Mouse (Mus musculus): ENCODE measurements around the gene Gm12216.
"Not testable (repeated sequence)": the region's sequence is repeated elsewhere in the genome, so short reads cannot be mapped to it uniquely, and the experiment has no call there.

Gm12216 gene

DNA sequence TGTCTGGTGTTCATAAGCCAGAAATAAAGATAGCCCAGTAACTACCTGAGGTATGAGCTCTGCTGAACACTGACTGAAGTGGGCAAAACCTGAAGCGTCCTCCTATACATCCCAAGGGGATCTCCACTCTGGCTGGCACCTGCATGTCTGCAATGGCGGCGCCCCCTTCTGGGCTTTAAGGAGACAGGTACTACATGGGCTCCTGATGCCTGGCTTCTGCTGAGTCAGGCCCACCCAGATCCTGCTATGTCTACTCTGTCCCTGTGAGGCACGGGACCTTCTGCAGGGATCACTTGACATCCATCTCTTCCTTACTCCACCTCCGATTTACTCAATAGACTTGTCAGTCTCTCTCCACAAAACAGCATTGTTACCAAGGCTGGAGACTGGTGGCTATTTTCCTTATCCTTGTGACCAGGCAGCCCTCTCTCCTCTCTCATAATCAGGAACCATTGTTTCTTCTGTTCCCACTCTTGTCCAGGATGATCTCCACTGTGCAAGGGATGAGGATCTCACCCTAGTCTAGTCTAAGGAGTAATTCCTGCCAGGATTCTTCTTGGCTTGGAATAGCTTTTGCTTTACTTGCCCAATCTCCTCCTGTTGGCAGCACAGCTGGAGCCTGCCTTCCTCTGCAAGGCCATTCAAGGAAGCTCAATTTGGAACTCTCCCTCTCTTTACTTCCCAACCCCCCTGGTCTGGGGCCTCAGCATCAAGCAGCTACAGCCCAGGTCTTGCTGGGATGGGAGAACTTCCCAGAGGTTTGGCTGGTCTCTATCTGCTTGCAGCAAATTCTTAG lies 15.1 kb upstream of the Gm12216 start:
- DNase-seq (ENCODE audit: low spot score in 2 of 2), result not testable (repeated sequence)

DNA sequence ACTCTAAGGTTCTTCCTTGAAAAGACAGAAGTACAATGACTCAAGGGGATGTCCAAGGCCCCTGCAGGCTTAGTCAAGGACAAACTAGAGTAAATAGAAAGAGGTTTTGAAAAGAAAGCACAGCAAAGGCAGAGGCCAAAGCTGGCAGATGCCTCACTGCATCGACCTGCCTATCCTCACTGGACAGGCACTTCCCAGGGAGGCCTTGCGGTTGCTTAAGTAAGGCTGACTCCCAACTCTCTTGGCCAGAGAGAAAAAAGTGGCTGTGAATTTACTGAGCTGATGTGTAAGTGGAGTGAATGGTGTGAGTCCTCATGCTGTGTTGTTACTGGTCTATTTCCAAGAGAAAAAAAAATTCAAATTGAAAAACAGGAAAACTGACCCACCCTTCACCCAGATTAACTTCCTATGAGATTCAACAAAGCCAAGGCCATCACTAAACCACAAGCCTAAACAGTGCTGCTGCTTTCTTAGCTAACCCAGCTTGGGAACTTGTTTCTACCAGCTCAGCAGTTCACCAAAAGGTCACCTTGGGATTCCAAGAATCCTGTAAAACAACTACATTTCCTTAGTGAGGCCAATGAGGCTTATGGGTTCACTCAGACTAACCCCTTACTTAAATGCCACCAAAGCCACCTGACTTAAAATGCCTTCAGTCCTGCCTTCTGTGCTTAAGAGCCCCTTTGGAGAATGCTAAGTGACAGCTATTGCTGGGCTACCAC lies 12.9 kb upstream of the Gm12216 start:
- DNase-seq (ENCODE audit: low spot score in 2 of 2), result no peak

DNA sequence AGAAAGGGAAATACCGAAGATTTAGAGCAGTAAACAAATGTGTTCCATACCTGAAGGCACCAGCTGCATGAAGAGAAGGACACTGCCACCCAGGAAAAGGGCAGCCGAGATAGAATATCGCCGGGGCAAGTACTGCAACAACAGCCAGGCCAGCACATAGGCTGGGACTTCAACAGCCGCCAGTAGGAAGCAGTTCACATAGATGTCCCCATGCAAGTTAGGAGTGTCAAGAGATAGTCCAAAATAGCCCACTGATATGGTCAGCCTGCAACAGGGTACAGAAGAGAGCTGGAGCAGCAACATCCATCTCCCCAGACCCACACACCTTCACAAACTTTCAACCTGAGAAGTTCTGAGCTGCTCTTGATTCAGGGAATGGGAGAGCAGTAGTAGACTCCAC lies 10.1 kb upstream of the Gm12216 start:
- DNase-seq (ENCODE audit: low spot score in 2 of 2), result no peak

DNA sequence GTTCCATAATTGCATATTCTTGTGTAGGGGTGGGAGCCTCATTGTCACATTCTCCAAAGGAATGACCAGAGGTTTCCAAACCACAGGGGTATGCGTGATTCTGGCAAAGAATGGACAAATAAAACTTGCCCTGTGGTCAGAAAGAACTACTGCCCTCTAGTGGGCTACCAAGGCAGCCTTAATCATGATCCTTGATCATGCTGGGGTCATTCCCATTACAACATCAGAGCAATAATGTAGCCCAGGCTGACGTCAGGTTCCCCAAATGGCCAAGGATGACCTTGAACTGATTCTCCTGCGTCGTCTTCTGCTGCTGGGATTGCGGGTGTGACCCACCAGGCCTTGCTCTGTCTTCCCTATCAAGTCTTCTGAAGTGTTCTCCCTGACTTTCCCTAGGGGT lies 9.3 kb upstream of the Gm12216 start:
- not testable (repeated sequence) for DNase-seq (ENCODE audit: low spot score in 2 of 2)

DNA sequence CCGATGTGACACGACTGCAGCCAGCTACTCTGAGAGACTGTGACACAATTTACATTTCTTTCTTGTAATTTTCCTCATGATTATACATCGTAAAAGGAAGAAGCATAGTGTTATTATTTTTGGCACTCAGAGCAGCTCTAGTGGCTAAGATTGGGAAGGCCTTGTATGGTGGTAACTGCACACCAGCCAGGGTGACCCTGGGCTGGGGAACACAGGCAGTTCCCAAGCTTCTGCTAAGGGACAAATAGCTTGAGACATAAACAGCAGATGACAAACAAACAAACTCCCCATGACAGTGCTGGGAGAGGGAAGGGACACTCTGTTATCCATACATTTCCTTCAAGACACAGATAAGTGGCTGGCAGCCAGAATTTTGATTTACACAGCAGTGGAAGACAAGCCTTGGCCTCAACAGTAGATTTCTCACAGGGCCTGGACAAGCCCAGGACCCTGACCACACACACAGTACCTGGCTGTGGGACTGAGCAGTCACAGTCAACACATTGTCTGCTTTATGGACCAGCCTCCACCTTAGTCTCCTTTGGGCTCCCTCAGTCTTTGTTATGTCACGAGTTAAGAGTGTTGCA lies 5.8 kb upstream of the Gm12216 start:
- not testable (repeated sequence) for DNase-seq (ENCODE audit: low spot score in 2 of 2)

DNA sequence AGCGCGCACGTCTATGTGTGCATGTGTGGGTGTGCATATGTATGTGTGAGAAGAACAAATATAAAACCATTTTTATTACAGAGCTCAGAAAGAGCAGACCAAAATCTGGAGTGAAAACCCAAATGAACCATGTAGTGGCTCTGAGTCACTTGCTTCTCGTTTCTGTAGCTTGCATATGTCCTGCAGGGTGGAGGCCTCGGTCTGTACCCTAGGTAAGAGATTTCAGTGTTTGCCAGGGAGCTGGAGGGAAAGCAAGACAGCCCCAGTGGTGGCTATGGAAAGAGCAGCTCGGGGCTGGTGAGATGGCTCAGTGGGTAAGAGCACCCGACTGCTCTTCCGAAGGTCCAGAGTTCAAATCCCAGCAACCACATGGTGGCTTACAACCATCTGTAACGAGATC lies 1.9 kb upstream of the Gm12216 start:
- not testable (repeated sequence) for DNase-seq (ENCODE audit: low spot score in 2 of 2)

DNA sequence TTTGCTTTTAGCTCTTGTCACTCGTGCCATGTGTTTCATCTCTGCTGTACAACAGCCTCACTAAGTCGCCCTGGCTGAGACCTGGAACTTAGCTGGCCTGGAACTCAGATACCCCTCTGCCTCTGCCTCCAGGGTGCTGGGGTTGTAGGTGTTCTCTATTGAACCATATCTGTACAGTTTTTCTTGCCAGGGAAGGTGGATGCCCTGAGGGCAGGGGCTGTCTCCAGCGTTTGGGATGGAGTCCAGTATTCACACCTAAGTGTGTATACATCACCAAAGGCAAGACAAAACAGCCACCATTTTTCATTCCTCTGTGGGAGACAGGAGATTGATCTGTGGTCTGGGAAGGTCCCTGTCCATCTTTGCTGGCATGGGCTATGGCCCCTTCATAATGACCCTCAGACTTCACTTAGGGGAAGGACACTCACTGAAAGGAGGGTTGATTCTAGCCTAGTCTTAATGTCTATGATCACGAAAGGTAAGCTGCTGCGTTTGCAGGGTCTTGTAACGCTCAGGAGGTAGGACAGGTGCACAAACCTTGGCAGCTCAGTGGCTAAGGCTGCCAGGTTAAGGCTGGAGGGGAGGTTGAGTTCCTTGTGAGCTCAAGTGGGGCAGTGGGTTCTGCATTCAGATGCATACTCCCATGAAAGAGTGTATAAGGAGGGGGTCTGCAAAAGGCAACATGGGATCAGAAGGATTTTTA lies 847 bp downstream of the Gm12216 start:
- no peak for DNase-seq (ENCODE audit: low spot score in 2 of 2)

DNA sequence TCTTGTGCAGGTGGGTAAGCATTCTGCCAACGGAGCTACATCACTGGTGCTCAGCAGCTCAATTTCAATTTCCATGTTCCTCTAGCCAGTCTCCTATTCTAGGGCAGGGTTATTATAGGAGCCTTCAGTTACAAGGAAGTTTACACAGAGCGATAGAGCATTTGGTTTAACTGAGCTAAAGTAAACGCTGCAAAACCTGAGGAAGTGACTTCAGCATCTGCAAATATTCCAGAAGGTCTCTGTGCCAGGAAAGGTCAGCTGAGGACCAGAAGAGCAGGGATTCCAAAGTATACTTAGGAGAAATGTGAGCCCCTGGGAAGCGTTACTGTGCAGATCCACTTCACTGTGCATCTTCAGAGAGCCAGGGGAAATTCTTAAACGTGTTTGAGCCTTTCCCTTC lies 5.4 kb downstream of the Gm12216 start:
- DNase-seq (ENCODE audit: low spot score in 2 of 2), result no peak

DNA sequence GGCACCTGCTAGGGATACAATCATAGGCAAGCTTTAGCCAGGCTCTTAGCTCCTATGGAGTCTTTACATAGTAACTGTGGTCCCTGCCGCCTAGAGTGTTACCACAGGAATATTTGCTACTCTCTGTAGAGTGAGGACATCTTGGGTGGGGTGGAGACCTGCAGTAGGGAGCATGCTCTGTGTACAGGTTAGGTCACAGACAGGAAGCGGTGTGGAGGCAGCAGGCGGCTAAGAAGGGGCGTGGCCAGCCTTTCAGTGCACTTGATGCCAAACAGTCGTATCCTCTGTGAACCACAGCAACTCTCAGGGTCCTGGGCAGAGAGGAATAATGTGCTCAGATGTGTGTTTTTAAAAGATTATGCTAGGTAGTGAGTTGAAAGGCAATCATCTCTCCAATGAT lies 7.3 kb downstream of the Gm12216 start:
- DNase-seq (ENCODE audit: low spot score in 2 of 2), result no peak

DNA sequence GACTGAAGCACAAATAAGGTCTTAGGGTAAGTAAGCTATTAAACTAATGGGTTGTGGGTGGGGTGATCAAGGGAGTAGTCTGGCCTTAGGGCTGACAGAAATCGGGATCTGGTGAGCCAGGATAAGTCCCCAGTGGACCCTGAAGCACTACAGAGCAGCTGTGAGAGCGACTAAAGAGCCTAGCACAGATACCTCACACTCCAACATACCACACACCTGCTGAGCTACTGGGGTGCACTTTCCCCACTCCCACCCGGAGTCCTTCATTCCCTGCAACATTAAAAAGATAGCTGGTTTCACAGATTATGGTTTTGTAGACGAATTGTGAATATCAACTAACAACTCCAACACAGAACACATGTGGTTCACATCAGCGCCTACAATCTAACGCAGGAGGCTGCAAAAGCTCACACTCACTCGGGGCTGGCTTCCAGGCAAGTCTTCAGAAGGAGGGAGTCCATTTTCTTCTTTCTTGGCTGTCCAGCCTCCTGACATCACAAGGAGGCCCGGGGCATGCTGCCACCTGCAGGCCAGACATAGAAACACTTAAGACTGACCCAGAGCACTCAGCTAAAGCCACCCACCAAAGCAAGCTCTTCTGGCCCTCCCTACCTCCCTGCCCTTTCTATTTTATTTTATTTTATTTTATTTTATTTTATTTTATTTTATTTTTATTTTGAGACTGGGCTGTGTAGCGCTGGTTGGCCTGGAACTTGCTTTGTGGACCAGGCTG lies 9.3 kb downstream of the Gm12216 start:
- DNase-seq (ENCODE audit: low spot score in 2 of 2), result peak; percentile 55 to 77

DNA sequence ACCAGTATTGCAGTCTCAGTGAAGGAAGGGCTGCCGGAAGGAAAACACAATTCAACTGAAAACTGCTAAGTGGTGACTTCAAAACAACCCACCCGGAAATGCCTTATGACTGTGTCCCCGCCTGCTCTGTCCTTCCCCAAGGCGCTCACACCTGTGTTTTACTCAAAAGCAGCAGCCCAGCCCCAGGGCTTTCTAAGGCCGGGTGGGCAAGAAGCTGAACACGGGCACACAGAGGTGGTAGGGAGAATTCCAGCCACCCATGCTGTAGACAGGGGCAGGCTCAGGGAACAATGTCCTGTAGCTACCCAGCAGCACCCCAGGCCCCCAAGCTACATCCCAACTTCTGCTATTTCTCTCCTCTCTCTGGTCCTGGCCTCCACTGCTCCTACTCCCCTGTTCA lies 13.4 kb downstream of the Gm12216 start:
- DNase-seq (ENCODE audit: low spot score in 2 of 2), result no peak

DNA sequence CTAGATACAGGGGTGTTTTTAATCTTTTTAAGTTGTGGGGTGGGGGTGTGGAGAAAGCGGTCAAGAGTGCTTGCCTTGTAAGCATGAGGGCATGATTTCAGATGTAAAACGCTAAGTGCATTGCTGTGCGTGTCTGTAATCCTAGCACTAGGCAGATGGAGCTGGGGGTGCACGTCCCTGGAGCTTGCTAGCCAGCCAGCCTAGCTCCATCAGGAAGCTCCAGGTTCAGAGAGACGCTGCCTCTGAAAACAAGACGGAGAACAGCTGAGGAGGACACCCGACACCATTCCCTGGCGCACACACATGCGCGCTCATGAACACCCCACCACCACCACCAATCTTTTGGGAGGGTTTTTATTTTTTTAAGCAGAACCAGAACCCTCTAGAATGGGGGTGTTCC lies 15.9 kb downstream of the Gm12216 start:
- DNase-seq (ENCODE audit: low spot score in 2 of 2), result no peak

DNA sequence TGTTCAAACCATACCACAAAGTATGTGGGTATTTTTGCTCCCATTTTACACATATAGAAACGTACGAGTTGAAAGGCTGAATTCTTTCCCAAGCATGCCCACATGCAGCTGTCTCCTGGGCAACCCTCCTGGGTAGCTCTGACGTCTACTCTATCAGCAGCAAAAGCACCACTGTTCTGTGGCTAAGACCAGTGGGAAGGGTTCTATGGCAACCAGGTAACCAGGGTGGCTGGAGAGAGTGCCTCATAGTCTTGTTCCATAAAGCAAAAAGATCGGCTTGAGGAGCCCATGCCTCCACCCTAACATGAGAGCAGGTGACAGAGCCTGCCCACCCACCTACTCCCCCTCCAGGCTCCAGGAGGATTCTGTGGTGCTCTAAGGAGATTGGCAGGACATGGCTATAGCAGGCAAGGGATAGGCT lies 16.9 kb downstream of the Gm12216 start:
- DNase-seq (ENCODE audit: low spot score in 2 of 2), result no peak

DNA sequence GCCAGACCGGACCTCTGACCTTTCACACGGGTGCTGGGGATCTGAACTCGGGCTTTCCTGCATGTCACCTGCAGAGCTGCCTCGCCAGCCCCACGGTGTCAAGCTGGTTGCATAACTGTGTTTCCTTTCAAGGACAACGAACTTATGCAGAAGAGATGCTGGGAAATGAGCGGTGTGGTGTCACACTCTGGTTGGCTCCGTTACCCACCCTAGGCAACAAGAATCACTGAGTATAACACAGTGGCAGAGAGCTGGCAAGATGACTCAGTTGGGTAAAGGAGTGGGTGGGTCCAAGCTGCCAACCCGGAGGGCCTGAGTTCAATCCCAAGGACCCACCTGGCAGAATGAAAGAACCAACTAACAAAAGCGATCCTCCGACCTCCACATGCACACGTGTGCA lies 17.5 kb downstream of the Gm12216 start:
- DNase-seq (ENCODE audit: low spot score in 2 of 2), result no peak

DNA sequence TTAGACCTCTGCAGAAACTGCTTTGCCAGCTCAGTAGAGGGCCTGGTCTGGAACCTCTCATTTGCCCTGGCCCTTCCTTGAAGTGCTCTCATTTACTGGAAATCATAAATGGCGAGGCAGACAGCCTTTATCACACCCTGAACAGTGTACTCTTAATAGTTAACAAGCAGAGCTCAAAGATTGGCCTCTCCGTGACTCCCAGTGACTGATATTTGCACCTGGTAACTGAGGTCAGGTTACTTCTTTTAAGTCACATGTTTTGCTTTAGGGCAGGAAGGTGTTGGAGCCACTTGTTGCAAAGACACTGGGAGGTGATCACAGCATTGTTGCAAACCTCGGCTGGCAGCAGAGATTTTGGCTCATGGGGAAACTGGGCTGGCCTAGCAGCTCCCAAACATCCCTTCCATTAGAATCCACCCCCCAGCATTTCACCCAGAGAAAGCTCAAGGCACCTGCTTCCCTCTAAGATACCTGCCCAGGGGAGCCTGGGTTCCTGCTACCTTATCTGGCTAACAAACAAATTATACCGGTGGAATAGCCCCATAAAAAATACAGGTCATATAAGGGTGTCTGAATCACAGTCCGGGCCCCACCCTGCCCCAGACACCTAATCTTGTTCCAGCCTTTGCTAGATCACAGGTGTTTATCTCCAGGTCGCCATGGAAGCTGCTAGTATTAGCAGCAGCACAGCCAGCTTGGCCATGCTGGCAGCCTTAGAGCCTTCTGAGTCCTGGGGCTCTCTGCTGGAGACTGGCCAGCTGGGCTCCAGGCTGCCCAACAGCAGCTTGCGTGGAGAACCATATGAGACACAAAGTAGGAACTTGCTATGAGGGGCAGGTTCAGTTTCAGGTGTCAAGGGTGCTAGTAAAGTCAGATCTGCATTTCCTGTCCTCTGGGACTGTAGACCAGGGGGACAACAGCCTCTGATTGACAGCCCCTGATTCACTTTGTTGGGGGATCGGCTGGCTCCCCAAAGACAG lies 19.1 kb downstream of the Gm12216 start:
- DNase-seq (ENCODE audit: low spot score in 2 of 2), result no peak

DNA sequence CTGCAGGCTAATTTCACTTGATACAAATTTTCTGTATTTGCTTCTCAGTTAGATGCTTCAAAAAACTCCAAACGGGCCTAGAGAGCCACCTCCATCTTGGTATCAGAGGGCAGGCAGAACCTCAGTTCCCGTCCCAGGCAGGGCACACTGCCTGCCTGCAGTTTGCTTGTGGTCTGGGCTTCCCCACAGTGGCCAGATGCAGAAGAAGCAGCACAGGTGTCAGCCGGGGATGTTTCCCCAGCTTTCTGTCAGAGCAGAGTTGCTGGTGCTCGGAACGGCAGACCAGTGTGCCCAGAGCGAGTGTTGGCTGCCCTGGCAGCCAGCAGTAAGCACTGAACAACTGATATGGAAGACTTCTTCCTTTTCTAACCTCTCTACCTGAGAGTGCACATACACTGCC lies 19.9 kb downstream of the Gm12216 start:
- DNase-seq (ENCODE audit: low spot score in 2 of 2), result no peak

DNA sequence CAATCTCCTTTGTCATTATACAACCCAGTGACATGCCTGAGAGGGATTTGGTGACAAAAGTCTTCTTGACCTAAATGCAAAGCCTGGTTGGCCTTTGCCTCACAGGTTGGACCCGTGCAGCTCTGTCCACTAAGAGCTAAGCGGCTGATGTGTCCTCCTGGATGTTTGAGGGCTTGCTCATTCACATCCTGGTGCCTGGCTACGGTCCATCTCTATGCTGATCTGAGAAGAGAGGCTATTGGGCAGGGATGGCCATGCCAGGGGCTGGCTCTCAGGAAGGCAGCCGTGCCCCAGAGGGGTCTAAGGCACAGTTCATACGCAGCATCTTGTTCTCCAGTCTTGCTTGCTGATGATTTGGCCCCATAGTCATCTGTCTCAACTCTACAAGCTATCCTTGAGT lies 21.3 kb downstream of the Gm12216 start:
- DNase-seq (ENCODE audit: low spot score in 2 of 2), result no peak

DNA sequence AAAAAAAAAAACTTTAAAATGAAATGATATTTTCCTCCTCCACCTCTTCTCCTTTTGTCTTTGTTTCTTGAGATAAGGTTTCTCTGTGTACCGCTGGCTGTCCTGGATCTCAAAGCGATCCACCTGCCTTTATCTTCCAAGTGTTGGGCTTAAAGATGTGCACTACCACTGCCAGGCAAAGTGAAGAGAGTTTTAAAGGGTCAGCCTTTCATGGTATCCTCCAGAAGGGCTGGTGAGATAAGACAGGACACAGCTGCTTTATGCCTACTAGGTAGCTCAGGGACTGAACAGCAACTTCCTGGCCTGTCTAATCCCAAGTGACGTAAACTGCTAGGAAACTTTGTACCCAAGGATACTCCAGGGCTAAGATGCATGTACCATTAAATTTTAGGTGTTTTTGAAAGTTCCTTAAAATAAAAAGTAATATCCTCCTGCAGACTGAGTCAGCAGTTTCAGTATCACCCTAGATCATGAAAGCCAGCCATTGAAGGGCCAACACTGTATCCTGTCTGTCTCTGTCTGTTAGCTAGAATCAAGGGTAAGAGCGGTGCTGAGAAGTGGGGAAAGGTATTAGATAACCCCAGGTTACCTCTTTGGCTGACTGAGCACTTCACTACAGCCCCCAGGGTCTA lies 23.6 kb downstream of the Gm12216 start:
- no peak for DNase-seq (ENCODE audit: low spot score in 2 of 2)

DNA sequence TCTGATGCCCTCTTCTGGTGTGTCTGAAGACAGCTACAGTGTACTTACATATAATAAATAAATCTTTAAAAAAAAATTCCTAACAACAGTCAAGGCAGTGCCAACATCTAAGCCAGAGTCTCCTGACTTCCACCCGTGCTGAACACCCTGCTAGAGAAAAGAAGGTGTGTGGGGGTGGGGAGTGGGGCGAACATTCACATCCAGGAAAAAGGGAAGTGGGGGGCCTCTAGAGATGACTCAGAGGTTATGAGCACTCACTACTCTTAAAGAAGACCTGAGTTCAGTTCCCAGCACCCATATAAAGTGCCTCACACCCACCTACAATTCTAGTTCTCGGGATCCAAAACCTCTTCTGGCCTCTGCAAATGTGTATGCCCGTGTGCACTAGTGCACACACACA lies 33.6 kb downstream of the Gm12216 start:
- no peak for DNase-seq (ENCODE audit: low spot score in 2 of 2)

DNA sequence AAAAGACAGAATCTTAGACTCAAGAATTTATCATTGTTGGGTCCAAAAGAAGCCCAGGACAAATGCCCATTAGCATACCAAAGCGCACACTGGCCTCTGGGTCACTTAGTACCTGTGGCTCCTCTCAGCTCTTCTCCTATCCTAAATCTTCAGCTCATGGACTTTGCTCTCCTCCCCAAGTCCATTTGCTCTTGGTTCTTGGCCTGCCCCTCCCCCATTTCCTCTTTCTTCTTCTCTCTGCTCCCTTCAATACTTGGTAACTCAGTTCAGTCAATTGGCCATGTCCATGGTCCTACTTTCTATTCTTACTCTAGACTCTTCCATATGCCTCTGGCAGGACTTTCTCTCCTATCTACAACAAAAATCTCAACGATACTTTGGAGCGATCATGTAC lies 37.1 kb downstream of the Gm12216 start:
- no peak for DNase-seq (ENCODE audit: low spot score in 2 of 2)

Measured in cerebellum, postnatal 4 days (tissue).